8 mouse cellular contexts compared by ENCODE assay signal in the genomic region with DNA sequence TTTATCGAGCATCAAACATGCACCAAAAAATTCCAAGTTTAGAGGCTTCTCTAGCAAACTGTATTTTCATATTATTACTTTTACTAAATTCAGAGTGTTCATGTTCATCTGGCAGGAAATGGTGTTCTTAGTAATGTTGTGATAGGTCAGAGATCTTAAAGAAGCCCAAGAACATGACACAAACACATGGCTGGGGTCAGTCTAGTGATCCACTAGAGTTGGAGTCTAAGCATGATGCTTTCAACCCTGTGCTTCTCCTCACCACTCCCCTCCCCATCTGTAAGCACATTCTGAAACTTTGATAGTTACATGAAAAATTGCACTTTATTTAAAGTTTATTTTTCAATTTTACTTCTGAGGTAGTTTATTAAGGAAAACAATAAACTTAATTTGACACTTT. TPM values are rescaled to one million over a fixed set of nuclear protein-coding genes. Genes with fewer than 3 reads are reported as not detected.
DNase-seq lines count a peak whose midpoint lies in the region; ATAC-seq and TF ChIP-seq lines count a peak whose summit lies in the region.
"Had no signal": no experiment of that assay in that cellular context is flagged by ENCODE, and none has a peak within 500 bp of the region (broad histone marks: within the 10 kb centered on the region; RNA-seq: fewer than 3 reads in every experiment).

No protein-coding gene starts in this region.

- peaks cover 6% of the 10 kb centered on the region; the same call in 1 of the 2 replicates for H3K4me1 ChIP-seq in lung, postnatal 0 days (ENCODE audit: insufficient read depth, low read depth, low read length)
- H3K4me1 ChIP-seq in forebrain, embryonic 11.5 days (replicated peaks; ENCODE audit: control insufficient read depth, insufficient read depth, low read length) = no peaks in the 10 kb centered on the region; the same call in 1 of the 2 replicates
- H3K4me1 ChIP-seq in limb, embryonic 13.5 days = peaks cover 34% of the 10 kb centered on the region
- H3K4me1 ChIP-seq in stomach, embryonic 16.5 days (ENCODE audit: control insufficient read depth, insufficient read depth, low read length) = peaks cover 12% of the 10 kb centered on the region

- no peak for TF ChIP-seq CTCF in lung, postnatal 0 days (IDR thresholded peaks at IDR 0.05)

- no peak for ATAC-seq in lung, postnatal 0 days
- ATAC-seq in forebrain, embryonic 11.5 days (replicated peaks; ENCODE audit: low FRiP score) = no peak
- no peak for ATAC-seq in limb, embryonic 13.5 days (ENCODE audit: low FRiP score, low read depth)
- ATAC-seq in stomach, embryonic 16.5 days (ENCODE audit: insufficient read depth, low FRiP score) = no peak
- no peak for ATAC-seq in granulocyte monocyte progenitor cell, adult 5-6 weeks (replicated peaks; ENCODE audit: poor library complexity, severe bottlenecking)

- H3K27ac ChIP-seq in lung, postnatal 0 days (ENCODE audit: low read length) = no peak overlapping the region
- no peak overlapping the region for H3K27ac ChIP-seq in forebrain, embryonic 11.5 days (ENCODE audit: low read depth, low read length)
- no peak overlapping the region for H3K27ac ChIP-seq in limb, embryonic 13.5 days
- H3K27ac ChIP-seq in stomach, embryonic 16.5 days (ENCODE audit: low read length) = no peak overlapping the region

- no peak overlapping the region for H3K4me3 ChIP-seq in lung, postnatal 0 days (ENCODE audit: low read depth, low read length)
- H3K4me3 ChIP-seq in forebrain, embryonic 11.5 days (ENCODE audit: low read depth, low read length) = peak overlapping the region; percentile 16; the same call in 1 of the 2 replicates
- peak overlapping the region; percentile 34 for H3K4me3 ChIP-seq in limb, embryonic 13.5 days
- H3K4me3 ChIP-seq in stomach, embryonic 16.5 days (replicated peaks; ENCODE audit: low read length) = peak overlapping the region; percentile 37

- TF ChIP-seq EP300 in lung, postnatal 0 days (IDR thresholded peaks at IDR 0.05) = no peak

- H3K9ac ChIP-seq in lung, postnatal 0 days (replicated peaks; ENCODE audit: low read depth) = no peak overlapping the region
- no peak overlapping the region for H3K9ac ChIP-seq in forebrain, embryonic 11.5 days (ENCODE audit: low read length)
- H3K9ac ChIP-seq in limb, embryonic 13.5 days = peak overlapping the region; percentile 50; the same call in 1 of the 2 replicates
- H3K9ac ChIP-seq in stomach, embryonic 16.5 days (ENCODE audit: low read length) = peak overlapping the region; percentile 35; the same call in 1 of the 2 replicates

- DNase-seq in lung, postnatal 0 days (ENCODE audit: low spot score) = no peak
- no peak for DNase-seq in lung, postnatal 4 days
- DNase-seq in forebrain, embryonic 11.5 days (ENCODE audit: low spot score) = no peak
- no peak for DNase-seq in thymus, postnatal 14 days
- DNase-seq: layer of hippocampus, adult 9-11 months had no signal

- no peaks in the 10 kb centered on the region for H3K9me3 ChIP-seq in lung, postnatal 0 days (ENCODE audit: low read length)
- no peaks in the 10 kb centered on the region for H3K9me3 ChIP-seq in forebrain, embryonic 11.5 days (ENCODE audit: control insufficient read depth, low read length)
- H3K9me3 ChIP-seq in limb, embryonic 13.5 days = no peaks in the 10 kb centered on the region
- H3K9me3 ChIP-seq in stomach, embryonic 16.5 days (replicated peaks; ENCODE audit: control insufficient read depth, low read length) = no peaks in the 10 kb centered on the region

- 47% methylated on average over 1 of the region's 1 CpGs for WGBS in lung, postnatal 0 days
- WGBS in forebrain, embryonic 11.5 days = 86% methylated on average over 1 of the region's 1 CpGs
- 70% methylated on average over 1 of the region's 1 CpGs for WGBS in limb, embryonic 13.5 days
- 47% methylated on average over 1 of the region's 1 CpGs for WGBS in stomach, embryonic 16.5 days

- H3K36me3 ChIP-seq in lung, postnatal 0 days (ENCODE audit: insufficient read depth, low read length) = no peaks in the 10 kb centered on the region
- H3K36me3 ChIP-seq in forebrain, embryonic 11.5 days (ENCODE audit: control insufficient read depth, insufficient read depth, low read length) = no peaks in the 10 kb centered on the region
- H3K36me3 ChIP-seq in limb, embryonic 13.5 days = peaks cover 7% of the 10 kb centered on the region; the same call in 1 of the 2 replicates
- no peaks in the 10 kb centered on the region for H3K36me3 ChIP-seq in stomach, embryonic 16.5 days (ENCODE audit: control insufficient read depth, insufficient read depth, low read length)

- peak overlapping the region; percentile 40; the same call in 1 of the 2 replicates for H3K4me2 ChIP-seq in lung, postnatal 0 days (replicated peaks; ENCODE audit: low read depth, low read length)
- peak overlapping the region; percentile 45; the same call in 1 of the 2 replicates for H3K4me2 ChIP-seq in forebrain, embryonic 11.5 days (ENCODE audit: low read depth, low read length, severe bottlenecking)
- H3K4me2 ChIP-seq in limb, embryonic 13.5 days (replicated peaks) = peak overlapping the region; percentile 63
- peak overlapping the region; percentile 57 for H3K4me2 ChIP-seq in stomach, embryonic 16.5 days (ENCODE audit: low read depth, low read length)

- H3K27me3 ChIP-seq in lung, postnatal 0 days (replicated peaks; ENCODE audit: insufficient read depth, low read length) = no peaks in the 10 kb centered on the region
- no peaks in the 10 kb centered on the region for H3K27me3 ChIP-seq in forebrain, embryonic 11.5 days (ENCODE audit: control insufficient read depth, insufficient read depth, low read length)
- no peaks in the 10 kb centered on the region for H3K27me3 ChIP-seq in limb, embryonic 13.5 days
- no peaks in the 10 kb centered on the region for H3K27me3 ChIP-seq in stomach, embryonic 16.5 days (ENCODE audit: control insufficient read depth, insufficient read depth, low read length)

RNA-seq across cellular contexts. Expression of a gene that starts 3.0 kb away (rescaled TPM):
- polyA plus RNA-seq in lung, postnatal 0 days (2015; fragmentation: Nextera tagmentation; extraction: Ambion mirVana) = 36.1 and 41.3 TPM in 2 replicates
- 71.5 and 74.9 TPM in 2 replicates for polyA plus RNA-seq in forebrain, embryonic 11.5 days (2014; fragmentation: Nextera tagmentation; extraction: Ambion mirVana)
- polyA plus RNA-seq in limb, embryonic 13.5 days (2015; fragmentation: Nextera tagmentation; extraction: Ambion mirVana) = 64.1 and 65.4 TPM in 2 replicates
- polyA plus RNA-seq in stomach, embryonic 16.5 days (2015; fragmentation: Nextera tagmentation; extraction: Ambion mirVana) = 48.6 and 50.8 TPM in 2 replicates
- total RNA-seq in granulocyte monocyte progenitor cell, adult 5-6 weeks (2014; fragmentation: Nextera tagmentation) = 74.7 and 79.6 TPM in 2 replicates
- total RNA-seq in granulocyte monocyte progenitor cell, adult 5-6 weeks (2017) = 123 and 136 TPM in 2 replicates

RNA-seq across cellular contexts. Expression of a gene that starts 9.2 kb away (rescaled TPM):
- not detected in 2 replicates for polyA plus RNA-seq in lung, postnatal 0 days (2015; fragmentation: Nextera tagmentation; extraction: Ambion mirVana)
- not detected in 2 replicates for polyA plus RNA-seq in forebrain, embryonic 11.5 days (2014; fragmentation: Nextera tagmentation; extraction: Ambion mirVana)
- polyA plus RNA-seq in limb, embryonic 13.5 days (2015; fragmentation: Nextera tagmentation; extraction: Ambion mirVana) = not detected in 2 replicates
- polyA plus RNA-seq in stomach, embryonic 16.5 days (2015; fragmentation: Nextera tagmentation; extraction: Ambion mirVana) = not detected in 2 replicates
- total RNA-seq in granulocyte monocyte progenitor cell, adult 5-6 weeks (2014; fragmentation: Nextera tagmentation) = not detected in 2 replicates
- total RNA-seq in granulocyte monocyte progenitor cell, adult 5-6 weeks (2017) = not detected in 2 replicates

Comparison
In these comparisons a context has a peak if more than half of its experiments do, and no peak if none do; other contexts are left out.
1. H3K9ac ChIP-seq: peak in limb, embryonic 13.5 days (single experiment) and stomach, embryonic 16.5 days (single experiment); none in lung, postnatal 0 days (single experiment) and forebrain, embryonic 11.5 days (single experiment).
2. Peak in every context shown above with its lines, with median percentiles within 50 percentile points of each other: H3K4me2 ChIP-seq.